Mouse (Mus musculus): ENCODE measurements at regions not wholly inside any gene's neighbourhood (a gene's known extent, or its start where the extent isn't known, plus 50 kb on each side); places are given as distances from the start of the nearest gene placed in this dataset.

GRCm38 (mm10) chr12:7450506-7450905 lies 526.9 kb upstream of the Apob start:
- TF ChIP-seq CTCF (IDR thresholded peaks at IDR 0.05; ENCODE audit: control insufficient read depth, insufficient read depth, insufficient replicate concordance, low read depth, low read length): no peak
- TF ChIP-seq POLR2A (IDR thresholded peaks at IDR 0.05; ENCODE audit: control insufficient read depth, low read depth, low read length): no peak

All from testis, adult 2 months (tissue).